Mouse (Mus musculus) spleen, adult 2 months (tissue): ENCODE results near the gene Prkg1. TPM values are rescaled to one million over a fixed set of nuclear protein-coding genes. Genes with fewer than 3 reads are reported as not detected.

Experiments used
- DNase-seq, 2 experiments: peaks; one replicate each; pipeline versions ENCODE4 v3.0.0 to v3.0.0-alpha.2; 2012 to 2021; ENCODE audit warnings: low spot score in 2 of 2, low read depth in 1 of 2
- H3K27ac ChIP-seq: fragments of 200-500 bp; 2 replicates; pipeline ENCODE4 v1.5.1; 2012; ENCODE audit warnings: low read length, inconsistent platforms; ENCODE audit not compliant: insufficient read depth
- H3K27me3 ChIP-seq: fragments of 200-500 bp; 2 replicates; pipeline ENCODE4 v1.6.1; 2012; ENCODE audit warnings: mild to moderate bottlenecking, moderate library complexity, low read length, inconsistent platforms; ENCODE audit not compliant: control insufficient read depth, insufficient read depth
- H3K36me3 ChIP-seq: fragments of 200-500 bp; 2 replicates; pipeline ENCODE4 v1.6.1; 2012; ENCODE audit warnings: mild to moderate bottlenecking, low read length, inconsistent platforms; ENCODE audit not compliant: control insufficient read depth, insufficient read depth
- H3K4me1 ChIP-seq: fragments of 200-500 bp; 2 replicates; pipeline ENCODE4 v1.6.1; 2011; ENCODE audit warnings: inconsistent platforms; ENCODE audit not compliant: control insufficient read depth, insufficient read depth, insufficient read length
- H3K4me3 ChIP-seq: fragments of 200-500 bp; 2 replicates; pipeline ENCODE4 v1.5.1; 2011; ENCODE audit warnings: mild to moderate bottlenecking, inconsistent platforms; ENCODE audit not compliant: insufficient read depth, insufficient read length; ENCODE audit errors: extremely low read depth
- CTCF ChIP-seq: fragments of 200-500 bp; IDR thresholded peaks from 2 replicates; pipeline ENCODE4 v1.5.1; 2011; ENCODE audit warnings: mild to moderate bottlenecking, inconsistent platforms; ENCODE audit not compliant: insufficient read depth, insufficient read length, insufficient replicate concordance; ENCODE audit errors: extremely low read depth
- POLR2A ChIP-seq: fragments of 200-500 bp; IDR thresholded peaks from 2 replicates; pipeline ENCODE4 v1.6.1; 2011; ENCODE audit warnings: low read depth, low read length, inconsistent platforms
- WGBS: fragments of 180-500 bp; shearing (Covaris S2); methylation state at CpG from one replicate; pipeline ENCODE4 v1.1.7; 2018; 5-methylcytosine and 5-hydroxymethylcytosine counted together
- polyA plus RNA-seq: library from polyadenylated mRNA; depleted of rRNA; stranded (reverse); fragments of >200 nt; gene quantifications from 2 replicates; pipeline ENCODE4 v1.2.3, GENCODE M21; 2012

Gene Prkg1
- polyA plus RNA-seq, 1 experiment, result 0.33 TPM

GRCm38 (mm10) chr19:31284581-31284980, 480.3 kb downstream of the Prkg1 start:
- Histone ChIP-seq H3K36me3 (no peaks in the 10 kb centered on the region), H3K27me3 (no peaks in the 10 kb centered on the region), H3K4me1 (no peaks in the 10 kb centered on the region), H3K4me3 (no peak overlapping the region), H3K27ac (no peak overlapping the region)
- DNase-seq, result no peak
- WGBS, result 88% methylated on average over 3 of the region's 3 CpGs
- TF ChIP-seq POLR2A (no peak), CTCF (no peak)

GRCm38 (mm10) chr19:31284126-31284525, 480.7 kb downstream of the Prkg1 start:
- H3K36me3 ChIP-seq, result no peaks in the 10 kb centered on the region
- no peak overlapping the region for H3K27ac ChIP-seq
- no peak overlapping the region for H3K4me3 ChIP-seq
- 96% methylated on average over 7 of the region's 7 CpGs for WGBS
- H3K4me1 ChIP-seq, result no peaks in the 10 kb centered on the region
- no peak for DNase-seq
- no peaks in the 10 kb centered on the region for H3K27me3 ChIP-seq
- no peak for TF ChIP-seq POLR2A
- no peak for TF ChIP-seq CTCF

- Histone ChIP-seq H3K27ac (no peak overlapping the region), H3K4me3 (no peak overlapping the region), H3K27me3 (no peaks in the 10 kb centered on the region), H3K36me3 (no peaks in the 10 kb centered on the region), H3K4me1 (no peaks in the 10 kb centered on the region)
- no peak for TF ChIP-seq CTCF
- no peak for TF ChIP-seq POLR2A
- 77% methylated on average over 2 of the region's 2 CpGs for WGBS
- DNase-seq, result no peak
These were observed 481.2 kb downstream of the Prkg1 start for GRCm38 (mm10) chr19:31283617-31284016.

GRCm38 (mm10) chr19:31279797-31280486, 484.9 kb downstream of the Prkg1 start:
- H3K4me1 ChIP-seq, result no peaks in the 10 kb centered on the region
- 86% methylated on average over 7 of the region's 7 CpGs for WGBS
- TF ChIP-seq CTCF, result no peak
- no peak for TF ChIP-seq POLR2A
- H3K4me3 ChIP-seq, result no peak overlapping the region
- no peaks in the 10 kb centered on the region for H3K27me3 ChIP-seq
- H3K27ac ChIP-seq, result no peak overlapping the region
- no peak for DNase-seq
- H3K36me3 ChIP-seq, result no peaks in the 10 kb centered on the region

GRCm38 (mm10) chr19:31262438-31262837, 502.4 kb downstream of the Prkg1 start:
- WGBS, result 86% methylated on average over 1 of the region's 1 CpGs
- Histone ChIP-seq H3K27ac (no peak overlapping the region), H3K4me1 (no peaks in the 10 kb centered on the region), H3K27me3 (no peaks in the 10 kb centered on the region), H3K4me3 (no peak overlapping the region), H3K36me3 (no peaks in the 10 kb centered on the region)
- TF ChIP-seq POLR2A, result no peak
- TF ChIP-seq CTCF, result no peak
- DNase-seq, result no peak

GRCm38 (mm10) chr19:31260494-31260893, 504.3 kb downstream of the Prkg1 start:
- Histone ChIP-seq H3K27ac (no peak overlapping the region), H3K4me3 (no peak overlapping the region), H3K27me3 (no peaks in the 10 kb centered on the region), H3K4me1 (no peaks in the 10 kb centered on the region), H3K36me3 (no peaks in the 10 kb centered on the region)
- DNase-seq, result no peak
- TF ChIP-seq CTCF (no peak), POLR2A (no peak)

GRCm38 (mm10) chr19:31255780-31256179, 509.1 kb downstream of the Prkg1 start:
- Histone ChIP-seq H3K4me3 (no peak overlapping the region), H3K36me3 (no peaks in the 10 kb centered on the region), H3K27ac (no peak overlapping the region), H3K4me1 (no peaks in the 10 kb centered on the region), H3K27me3 (no peaks in the 10 kb centered on the region)
- TF ChIP-seq CTCF, result no peak
- no peak for TF ChIP-seq POLR2A
- DNase-seq, result no peak
- WGBS, result 78% methylated on average over 2 of the region's 2 CpGs

- H3K27ac ChIP-seq, result no peak overlapping the region
- no peak for DNase-seq
- no peak overlapping the region for H3K4me3 ChIP-seq
- TF ChIP-seq POLR2A, result no peak
- TF ChIP-seq CTCF, result no peak
- no peaks in the 10 kb centered on the region for H3K27me3 ChIP-seq
- H3K36me3 ChIP-seq, result no peaks in the 10 kb centered on the region
- H3K4me1 ChIP-seq, result no peaks in the 10 kb centered on the region
These were observed 532.4 kb downstream of the Prkg1 start for GRCm38 (mm10) chr19:31232410-31232809.
